Mouse (Mus musculus) T-helper 17 cell (primary cell): ENCODE results near the gene Os9.

Experiments
- in situ Hi-C, 2 experiments: fragments of 300-600 bp; cut with MboI, MseI; formaldehyde crosslinking; loops; 1 replicate in 1 of 2; 2 replicates in 1 of 2; pipeline ENCODE4 v1.15.1; 2025; ENCODE audit warnings: high pct_unique_total_duplicates in 2 of 2

Os9 gene

GRCm38 (mm10) chr10:127147135-127147534, 26.2 kb upstream of the Os9 start:
- in situ Hi-C loops, result no loop called here

GRCm38 (mm10) chr10:127145303-127145702, 24.4 kb upstream of the Os9 start:
- in situ Hi-C loops, result no loop called here

- in situ Hi-C loops, result no loop called here
Measured at GRCm38 (mm10) chr10:127144536-127144935, 23.6 kb upstream of the Os9 start.

- in situ Hi-C loops, result no loop called here
Measured at GRCm38 (mm10) chr10:127143228-127143627, 22.3 kb upstream of the Os9 start.

GRCm38 (mm10) chr10:127141500-127141899, 20.6 kb upstream of the Os9 start:
- in situ Hi-C loops, result no loop called here

- in situ Hi-C loops, result no loop called here
Measured at GRCm38 (mm10) chr10:127140971-127141370, 20.0 kb upstream of the Os9 start.

DNA sequence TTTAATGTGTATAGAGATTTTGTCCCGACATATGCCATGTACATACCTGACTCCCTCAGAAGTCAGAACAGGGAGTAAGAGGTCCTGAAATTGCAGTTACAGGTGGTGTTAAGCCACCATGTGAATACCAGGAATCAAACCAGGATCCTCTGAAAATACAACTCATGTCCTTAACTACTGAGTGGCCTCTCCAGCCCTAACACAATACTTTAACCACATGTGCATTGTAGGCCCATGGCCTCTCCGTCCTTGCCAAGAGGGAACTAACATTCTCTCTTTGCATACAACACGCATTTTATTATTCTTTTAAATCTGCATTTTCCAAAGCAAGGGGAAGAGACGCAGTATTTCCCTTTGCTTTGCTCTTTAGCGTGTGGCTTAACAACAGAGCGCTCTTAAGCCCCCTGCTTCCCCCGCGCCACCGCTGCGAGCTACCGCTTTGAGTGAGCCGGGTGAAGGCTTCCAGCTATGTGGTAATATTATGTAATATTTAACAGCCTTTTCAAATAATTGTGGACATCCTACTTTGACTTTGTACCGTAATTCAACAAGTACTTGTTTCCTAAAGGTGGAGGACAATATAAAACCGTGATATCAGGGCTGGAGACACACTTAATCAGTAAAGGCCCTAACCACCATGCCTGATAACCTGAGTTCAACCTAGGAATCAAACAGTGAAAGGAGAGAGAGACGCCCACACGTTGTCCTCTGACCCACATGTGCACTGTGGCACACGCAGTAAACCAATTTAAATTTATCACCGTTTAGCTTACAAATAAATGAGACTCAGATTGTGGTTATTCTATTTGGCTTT, 17.6 kb upstream of the Os9 start:
- in situ Hi-C loops, result loop anchor here in 1 of 2 experiments (10.0 kb wide), 1 partner anchor 234 kb away; the partner anchor contains the start of gene Atp23

GRCm38 (mm10) chr10:127137896-127138295, 17.0 kb upstream of the Os9 start:
- in situ Hi-C loops, result loop anchor here in 1 of 2 experiments (10.0 kb wide), 1 partner anchor 233 kb away; the partner anchor contains the start of gene Atp23

- in situ Hi-C loops, result loop anchor here in 1 of 2 experiments (10.0 kb wide), 1 partner anchor 232 kb away; the partner anchor contains the start of gene Atp23
Measured at GRCm38 (mm10) chr10:127136510-127136909, 15.6 kb upstream of the Os9 start.

GRCm38 (mm10) chr10:127135118-127135836, 14.3 kb upstream of the Os9 start:
- in situ Hi-C loops, result loop anchor here in 1 of 2 experiments (10.0 kb wide), 1 partner anchor 230 kb away; the partner anchor contains the start of gene Atp23

GRCm38 (mm10) chr10:127134394-127135035, 13.6 kb upstream of the Os9 start:
- in situ Hi-C loops, result loop anchor here in 1 of 2 experiments (10.0 kb wide), 1 partner anchor 230 kb away; the partner anchor contains the start of gene Atp23

DNA sequence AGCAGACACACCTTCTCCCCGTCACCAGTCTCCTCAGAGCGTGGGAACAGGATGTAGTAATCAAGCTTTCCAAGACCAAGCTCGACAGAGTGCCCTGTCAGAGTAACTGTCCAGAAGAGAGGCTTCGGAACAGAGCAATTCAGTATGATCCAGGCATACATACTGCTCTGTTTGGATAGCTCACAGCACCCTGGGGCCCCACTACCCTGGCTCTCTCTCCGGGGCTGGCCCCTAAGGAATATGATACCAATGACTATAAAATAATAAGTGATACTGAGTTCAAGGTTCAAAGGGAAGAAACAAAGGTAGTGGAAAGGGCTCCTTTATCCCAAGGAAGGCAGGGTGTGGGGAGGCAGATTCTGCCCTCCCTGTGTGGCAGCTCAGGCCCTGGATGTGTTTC, 11.5 kb upstream of the Os9 start:
- in situ Hi-C loops, result loop anchor here in 1 of 2 experiments (10.0 kb wide), 1 partner anchor 228 kb away; the partner anchor contains the start of gene Atp23

GRCm38 (mm10) chr10:127129431-127129830, 8.5 kb upstream of the Os9 start:
- in situ Hi-C loops, result loop anchor here in 1 of 2 experiments (5.0 kb wide), 1 partner anchor 98 kb away; no protein-coding TSS in a partner anchor

DNA sequence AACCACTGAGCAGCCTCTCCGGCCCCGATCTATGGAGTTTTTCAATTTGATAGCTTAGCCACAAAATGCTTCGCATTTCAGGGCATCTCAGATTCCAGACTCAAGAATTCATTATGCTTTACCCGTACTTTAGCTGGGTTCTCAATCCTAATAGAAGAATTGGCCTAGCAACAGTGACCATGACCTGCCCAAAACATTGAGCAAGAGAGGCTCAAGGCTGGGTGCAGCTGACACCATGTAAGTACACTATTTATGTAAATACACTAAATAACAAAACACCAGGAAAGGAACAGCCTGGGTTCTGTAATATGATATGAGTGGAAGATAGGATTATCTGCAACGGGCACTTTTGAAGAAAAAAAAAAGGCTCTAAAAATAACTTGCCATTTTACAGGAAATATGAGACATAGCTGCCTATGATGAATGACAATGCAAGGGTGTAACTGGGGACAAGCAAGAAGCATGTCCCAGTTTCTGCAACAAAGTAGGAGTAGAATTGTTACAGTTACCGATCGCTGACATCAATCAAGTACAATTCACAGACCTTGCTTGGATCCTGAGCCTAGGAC, 6.9 kb upstream of the Os9 start:
- in situ Hi-C loops, result loop anchor here in 1 of 2 experiments (5.0 kb wide), 1 partner anchor 100 kb away; no protein-coding TSS in a partner anchor

DNA sequence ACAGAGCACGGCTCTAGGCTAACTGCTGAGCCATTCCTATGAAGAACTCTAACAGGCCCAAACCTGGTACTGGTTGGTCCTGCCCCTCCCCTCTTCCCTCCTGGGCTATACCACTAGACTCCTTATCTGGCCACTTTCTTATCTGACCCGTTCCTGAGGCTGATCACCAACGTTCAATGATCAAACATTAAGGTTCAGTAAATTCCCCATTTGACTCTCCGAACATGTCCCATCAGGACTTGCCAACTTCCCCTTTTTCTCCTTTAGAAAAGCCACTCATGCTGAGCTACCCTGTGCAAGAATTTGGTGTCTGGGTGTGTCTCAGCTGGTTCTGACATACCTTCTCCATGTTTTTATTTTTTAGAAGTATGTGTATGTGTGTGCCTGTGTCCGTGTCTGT, 5.6 kb upstream of the Os9 start:
- in situ Hi-C loops, result loop anchor here in 1 of 2 experiments (5.0 kb wide), 1 partner anchor 101 kb away; no protein-coding TSS in a partner anchor

DNA sequence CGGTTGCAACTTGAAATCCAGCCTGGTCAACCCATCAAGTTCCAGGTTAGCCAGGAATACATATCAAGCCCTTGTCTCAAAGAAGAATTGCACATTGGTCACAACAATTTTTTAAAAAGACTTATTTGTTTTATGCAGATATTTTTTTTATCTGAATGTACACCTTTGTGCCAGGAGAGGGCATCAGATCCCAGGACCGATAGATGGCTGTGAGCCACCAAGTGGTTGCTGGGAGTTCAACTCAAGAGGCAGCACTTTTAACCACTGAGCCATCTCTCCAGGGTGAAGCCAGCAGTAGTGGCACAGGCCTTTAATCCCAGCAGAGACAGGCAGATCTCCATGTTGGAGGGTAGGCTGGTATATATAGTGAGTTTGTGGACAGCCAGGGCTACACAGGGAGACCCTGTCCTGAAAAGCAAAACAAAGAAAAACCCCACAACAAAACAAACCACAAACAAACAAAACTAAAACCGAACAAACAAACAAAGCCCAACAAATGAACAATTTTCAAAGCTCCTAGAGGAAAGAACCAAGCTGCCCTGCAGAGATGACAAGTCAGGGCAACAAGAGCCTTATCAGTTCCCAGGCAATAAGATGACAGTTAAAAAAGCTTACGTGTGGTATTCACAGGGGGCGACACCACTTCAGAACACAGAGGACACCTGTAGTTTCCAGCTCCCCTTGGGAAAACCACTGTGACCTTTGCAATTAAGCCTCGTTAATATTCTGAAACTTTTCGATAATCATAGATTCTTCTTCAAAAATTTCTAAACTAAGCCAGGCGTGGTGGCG, 4.5 kb upstream of the Os9 start:
- in situ Hi-C loops, result loop anchor here in 1 of 2 experiments (5.0 kb wide), 1 partner anchor 102 kb away; no protein-coding TSS in a partner anchor

DNA sequence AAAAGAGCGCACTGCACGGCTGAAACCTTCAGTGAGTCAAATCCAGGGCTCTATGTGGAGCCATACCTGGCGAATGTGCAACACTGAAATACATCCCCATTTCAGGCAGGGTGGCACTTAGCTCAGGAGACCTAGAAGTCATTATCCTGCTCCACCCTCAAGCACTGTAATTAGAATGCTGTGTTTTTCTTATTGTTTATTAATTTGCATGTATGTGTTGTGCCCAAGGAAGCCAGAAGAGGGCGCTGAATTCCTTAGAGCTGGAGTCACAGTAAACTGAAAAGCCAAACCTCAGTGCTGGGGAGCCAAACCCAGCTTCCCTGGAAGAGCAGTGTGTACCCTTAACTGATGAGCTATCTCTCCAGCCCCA, 2.5 kb upstream of the Os9 start:
- in situ Hi-C loops, result loop anchor here in 1 of 2 experiments (5.0 kb wide), 1 partner anchor 44 kb away; the partner anchor contains the start of gene B4galnt1

GRCm38 (mm10) chr10:127122784-127123435, 2.0 kb upstream of the Os9 start:
- in situ Hi-C loops, result loop anchor here in 1 of 2 experiments (5.0 kb wide), 1 partner anchor 44 kb away; the partner anchor contains the start of gene B4galnt1

GRCm38 (mm10) chr10:127122018-127122417, 1.1 kb upstream of the Os9 start:
- in situ Hi-C loops, result loop anchor here in 1 of 2 experiments (5.0 kb wide), 1 partner anchor 45 kb away; the partner anchor contains the start of gene B4galnt1
